Mouse (Mus musculus) MEL (cell line): Measurements from ENCODE around the gene Snap91. TPM values are rescaled to one million over a fixed set of nuclear protein-coding genes. Genes with fewer than 3 reads are reported as not detected.

ENCODE experiments used
- DNase-seq: peaks from one replicate; pipeline ENCODE4 v3.0.0; 2011; ENCODE audit warnings: low read depth, low spot score
- H3K27ac ChIP-seq: 2 replicates; pipeline ENCODE4 v1.5.1; 2012; ENCODE audit warnings: low read depth, mild to moderate bottlenecking, control low read depth, low read length, moderate library complexity; ENCODE audit not compliant: control insufficient read depth
- H3K27me3 ChIP-seq, 2 experiments: fragments of 150-350 bp in 1 of 2; sonication (generic) in 1 of 2; 2 replicates each; pipeline ENCODE4 v1.6.1; 2012; ENCODE audit warnings: low read length in 2 of 2, mild to moderate bottlenecking in 2 of 2, improper control_type of control experiment in 1 of 2, moderate library complexity in 1 of 2; ENCODE audit not compliant: insufficient read depth in 2 of 2, control insufficient read depth in 1 of 2
- H3K36me3 ChIP-seq, 2 experiments: 2 replicates each; pipeline ENCODE4 v1.6.1; 2012 to 2014; ENCODE audit warnings: low read length in 2 of 2, improper control_type of control experiment in 1 of 2, inconsistent platforms in 1 of 2, mild to moderate bottlenecking in 1 of 2; ENCODE audit not compliant: insufficient read depth in 2 of 2, control insufficient read depth in 1 of 2
- H3K4me1 ChIP-seq, 2 experiments: fragments of 150-350 bp in 1 of 2; sonication (generic) in 1 of 2; 2 replicates each; pipeline ENCODE4 v1.6.1; 2012; ENCODE audit warnings: low read length in 2 of 2, improper control_type of control experiment in 1 of 2, mild to moderate bottlenecking in 1 of 2; ENCODE audit not compliant: insufficient read depth in 2 of 2, control insufficient read depth in 1 of 2
- H3K4me3 ChIP-seq, 2 experiments: fragments of 150-350 bp in 1 of 2; sonication (generic) in 1 of 2; 2 replicates each; pipeline ENCODE4 v1.5.1; 2012; ENCODE audit warnings: low read depth in 2 of 2, low read length in 2 of 2, mild to moderate bottlenecking in 2 of 2, moderate library complexity in 2 of 2, control low read depth in 1 of 2, improper control_type of control experiment in 1 of 2; ENCODE audit not compliant: control insufficient read depth in 1 of 2, insufficient read depth in 1 of 2
- H3K79me2 ChIP-seq: 2 replicates; pipeline ENCODE4 v1.6.1; 2012; ENCODE audit warnings: mild to moderate bottlenecking, low read length, moderate library complexity; ENCODE audit not compliant: control insufficient read depth, poor library complexity, insufficient read depth
- H3K9ac ChIP-seq: 2 replicates; pipeline ENCODE4 v1.6.1; 2012; ENCODE audit warnings: low read depth, mild to moderate bottlenecking, control low read depth, low read length, moderate library complexity; ENCODE audit not compliant: control insufficient read depth, poor library complexity, severe bottlenecking
- H3K9me3 ChIP-seq: fragments of 150-350 bp; sonication (generic); replicated peaks from 2 replicates; pipeline ENCODE4 v1.6.1; 2012; ENCODE audit warnings: mild to moderate bottlenecking, low read length, improper control_type of control experiment, moderate library complexity; ENCODE audit not compliant: insufficient read depth
- BHLHE40 ChIP-seq: IDR thresholded peaks from 2 replicates; pipeline ENCODE4 v1.6.1; 2012; ENCODE audit warnings: low read depth, mild to moderate bottlenecking, inconsistent platforms, low read length, improper control_type of control experiment, borderline replicate concordance
- CHD1 ChIP-seq: IDR thresholded peaks from 2 replicates; pipeline ENCODE4 v1.6.1; 2012; ENCODE audit warnings: low read depth, mild to moderate bottlenecking, inconsistent platforms, low read length, improper control_type of control experiment
- CHD2 ChIP-seq: IDR thresholded peaks from 2 replicates; pipeline ENCODE4 v1.6.1; 2011; ENCODE audit warnings: low read length, improper control_type of control experiment
- CTCF ChIP-seq, 3 experiments: IDR thresholded peaks in 2 of 3; conservative IDR thresholded peaks in 1 of 3; 2 replicates each; pipeline ENCODE4 v1.5.1; 2011 to 2012; ENCODE audit warnings: low read length in 3 of 3, low read depth in 2 of 3, mild to moderate bottlenecking in 2 of 3, improper control_type of control experiment in 1 of 3, inconsistent platforms in 1 of 3, mixed read lengths in 1 of 3, moderate library complexity in 1 of 3; ENCODE audit not compliant: control insufficient read depth in 1 of 3, insufficient read depth in 1 of 3, poor library complexity in 1 of 3, severe bottlenecking in 1 of 3
- ELF1 ChIP-seq: IDR thresholded peaks from 2 replicates; pipeline ENCODE4 v1.6.1; 2014; ENCODE audit warnings: low read depth, mild to moderate bottlenecking, inconsistent platforms, low read length, improper control_type of control experiment, moderate library complexity
- EP300 ChIP-seq, 2 experiments: IDR thresholded peaks; 2 replicates each; pipeline ENCODE4 v1.6.1; 2011; ENCODE audit warnings: improper control_type of control experiment in 2 of 2, low read length in 2 of 2, low read depth in 1 of 2, mild to moderate bottlenecking in 1 of 2
- GABPA ChIP-seq: IDR thresholded peaks from 2 replicates; pipeline ENCODE4 v1.6.1; 2012; ENCODE audit warnings: low read depth, mild to moderate bottlenecking, inconsistent platforms, low read length, improper control_type of control experiment, moderate library complexity
- GATA1 ChIP-seq: IDR thresholded peaks from 2 replicates; pipeline ENCODE4 v1.6.1; 2011; ENCODE audit warnings: low read depth, low read length, improper control_type of control experiment
- HCFC1 ChIP-seq: IDR thresholded peaks from 2 replicates; pipeline ENCODE4 v1.6.1; 2012; ENCODE audit warnings: low read depth, mild to moderate bottlenecking, inconsistent platforms, low read length, improper control_type of control experiment, moderate library complexity
- JUND ChIP-seq: IDR thresholded peaks from 2 replicates; pipeline ENCODE4 v1.6.1; 2011; ENCODE audit warnings: low read depth, mild to moderate bottlenecking, improper control_type of control experiment, low read length
- KAT2A ChIP-seq: conservative IDR thresholded peaks from 2 replicates; pipeline ENCODE4 v1.6.1; 2012; ENCODE audit warnings: low read depth, low read length, improper control_type of control experiment, inconsistent platforms
- MEF2A ChIP-seq: IDR thresholded peaks from 2 replicates; pipeline ENCODE4 v1.6.1; 2014; ENCODE audit warnings: low read depth, mild to moderate bottlenecking, inconsistent platforms, low read length, improper control_type of control experiment; ENCODE audit not compliant: poor library complexity, insufficient replicate concordance, severe bottlenecking; ENCODE audit errors: extremely low read depth
- POLR2A ChIP-seq, 2 experiments: IDR thresholded peaks; 2 replicates each; pipeline ENCODE4 v1.6.1; 2011 to 2012; ENCODE audit warnings: low read length in 2 of 2, mild to moderate bottlenecking in 2 of 2, control low read depth in 1 of 2, improper control_type of control experiment in 1 of 2, low read depth in 1 of 2, moderate library complexity in 1 of 2; ENCODE audit not compliant: control insufficient read depth in 1 of 2, insufficient read depth in 1 of 2, poor library complexity in 1 of 2
- SIN3A ChIP-seq: IDR thresholded peaks from 2 replicates; pipeline ENCODE4 v1.6.1; 2012; ENCODE audit warnings: low read length, improper control_type of control experiment, inconsistent platforms
- SMC3 ChIP-seq: IDR thresholded peaks from 2 replicates; pipeline ENCODE4 v1.6.1; 2011; ENCODE audit warnings: low read depth, low read length, improper control_type of control experiment
- USF2 ChIP-seq, 2 experiments: IDR thresholded peaks; 2 replicates each; pipeline ENCODE4 v1.6.1; 2011 to 2012; ENCODE audit warnings: improper control_type of control experiment in 2 of 2, low read length in 2 of 2, borderline replicate concordance in 1 of 2, inconsistent platforms in 1 of 2, low read depth in 1 of 2, mild to moderate bottlenecking in 1 of 2; ENCODE audit not compliant: insufficient read depth in 1 of 2
- ZNF384 ChIP-seq: IDR thresholded peaks from 2 replicates; pipeline ENCODE4 v1.6.1; 2012; ENCODE audit warnings: low read depth, mild to moderate bottlenecking, inconsistent platforms, low read length, improper control_type of control experiment
- polyA plus RNA-seq, 2 experiments: library from polyadenylated mRNA; stranded (reverse) in 1 of 2; unstranded in 1 of 2; fragments of >175 nt in 1 of 2; fragments of >200 nt in 1 of 2; gene quantifications; 2 replicates each; pipeline versions ENCODE4 v1.2.1 to v1.2.4; 2012; ENCODE audit warnings: low replicate concordance in 2 of 2, low read depth in 1 of 2; ENCODE audit not compliant: insufficient read length in 2 of 2, insufficient read depth in 1 of 2, missing spikeins in 1 of 2
- total RNA-seq: library from RNA; depleted of rRNA; stranded (reverse); fragments of 300-350 nt; gene quantifications from 2 replicates; pipeline ENCODE4 v1.2.3, GENCODE M21; 2012

Snap91 gene
- total and polyA plus RNA-seq, 3 experiments: not detected

DNA sequence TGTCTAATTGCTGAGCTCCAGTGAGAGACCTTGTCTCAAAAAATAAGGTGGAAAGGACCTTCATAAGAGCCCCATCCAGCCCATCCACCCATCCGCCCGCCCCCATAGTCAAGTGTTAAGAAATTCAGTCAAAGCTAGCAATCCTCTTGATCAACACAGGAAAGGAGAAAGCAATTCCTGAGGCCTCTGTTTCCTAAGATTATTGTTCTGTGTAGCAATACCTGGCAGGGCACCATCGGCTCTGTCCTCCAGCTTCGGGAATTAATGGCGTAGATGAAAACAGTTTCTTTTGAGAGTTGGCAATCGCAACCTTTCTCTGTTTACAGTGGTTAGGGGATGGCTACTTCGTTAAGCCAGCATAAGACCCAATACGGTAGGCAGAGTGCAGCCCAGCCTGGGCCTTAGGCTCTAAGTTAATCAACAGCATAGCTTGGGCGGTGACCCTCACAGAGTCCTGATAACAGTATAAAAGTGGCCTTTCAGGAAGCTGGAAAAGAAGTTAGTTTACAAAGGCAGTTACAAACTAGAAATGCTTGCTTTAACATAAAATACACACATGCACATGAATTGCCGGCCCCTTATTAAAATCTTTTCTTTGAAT lies 152.1 kb downstream of the Snap91 start:
- no peaks in the 10 kb centered on the region for H3K27me3 ChIP-seq
- TF ChIP-seq GATA1 (peak; percentile 44; the same call in 1 of the 2 replicates), EP300 (IDR thresholded peaks at IDR 0.05; ENCODE audit: low read depth in 1 of 2, low read length in 2 of 2) (0 out of 4 replicates have a peak, but pooled peaks of 1 of the 2 experiments have one; percentile 22), ZNF384 (no peak), CHD2 (no peak), GABPA (no peak), KAT2A (no peak), MEF2A (no peak), USF2 (IDR thresholded peaks at IDR 0.05; ENCODE audit: borderline replicate concordance in 1 of 2, insufficient read depth in 1 of 2, low read depth in 1 of 2, low read length in 2 of 2) (no peak)
- no peak overlapping the region for H3K4me3 ChIP-seq

DNA sequence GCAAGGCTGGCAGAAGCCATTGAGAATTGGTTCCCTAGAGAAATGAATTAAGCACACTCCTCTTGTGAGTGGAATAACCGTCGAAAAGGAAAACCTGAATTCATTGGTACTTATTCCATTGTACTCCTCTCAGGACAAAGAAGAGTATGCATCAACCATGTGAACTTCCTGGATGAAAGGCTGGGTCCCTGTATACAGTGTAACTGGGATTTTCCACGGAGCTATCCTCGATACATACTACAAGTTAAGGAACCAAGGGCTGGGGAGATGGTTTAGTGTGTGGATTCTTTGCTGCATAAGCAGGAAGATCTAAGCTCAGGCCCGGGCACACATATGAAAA lies 154.1 kb downstream of the Snap91 start:
- H3K27ac ChIP-seq: no peak overlapping the region
- H3K4me3 ChIP-seq: no peak overlapping the region
- no peaks in the 10 kb centered on the region; a peak in 1 of 4 replicates for H3K27me3 ChIP-seq
- peaks cover 0 to 8% of the 10 kb centered on the region in 2 experiments; a peak in 2 of 4 replicates for H3K36me3 ChIP-seq
- peaks cover 4 to 5% of the 10 kb centered on the region in 2 experiments; a peak in 3 of 4 replicates for H3K4me1 ChIP-seq
- DNase-seq: no peak
- H3K9me3 ChIP-seq: no peaks in the 10 kb centered on the region
- no peak overlapping the region for H3K9ac ChIP-seq
- no peaks in the 10 kb centered on the region for H3K79me2 ChIP-seq
- TF ChIP-seq BHLHE40 (no peak), USF2 (IDR thresholded peaks at IDR 0.05; ENCODE audit: borderline replicate concordance in 1 of 2, insufficient read depth in 1 of 2, low read depth in 1 of 2, low read length in 2 of 2) (no peak), SMC3 (no peak), SIN3A (no peak), ELF1 (no peak), HCFC1 (no peak), JUND (no peak), CHD1 (no peak), KAT2A (no peak), CTCF (IDR thresholded peaks at IDR 0.05 in 2 of 3, conservative IDR thresholded peaks at IDR 0.05 in 1 of 3; ENCODE audit: control insufficient read depth in 1 of 3, insufficient read depth in 1 of 3, low read depth in 2 of 3, low read length in 3 of 3, poor library complexity in 1 of 3, severe bottlenecking in 1 of 3) (no peak), POLR2A (IDR thresholded peaks at IDR 0.05; ENCODE audit: control insufficient read depth in 1 of 2, insufficient read depth in 1 of 2, low read depth in 1 of 2, low read length in 2 of 2, poor library complexity in 1 of 2) (no peak)

More for the DNA sequence above, 152.1 kb downstream of the Snap91 start:
- Histone ChIP-seq H3K9ac (no peak overlapping the region), H3K4me1 (peaks cover 4 to 5% of the 10 kb centered on the region in 2 experiments; a peak in 3 of 4 replicates), H3K79me2 (no peaks in the 10 kb centered on the region), H3K27ac (no peak overlapping the region), H3K36me3 (peaks cover 0 to 8% of the 10 kb centered on the region in 2 experiments; a peak in 2 of 4 replicates), H3K9me3 (no peaks in the 10 kb centered on the region)
- peak; percentile 41 for DNase-seq
